Mouse (Mus musculus) intestine, postnatal 0 days (tissue): ENCODE results near the gene Efna1. TPM values are rescaled to one million over a fixed set of nuclear protein-coding genes. Genes with fewer than 3 reads are reported as not detected.
A peak's percentile ranks its signal among the peaks of the same experiment; 100 is the strongest.

Experiments
- ATAC-seq: fragments of 200-750 bp; cut with Nextera tagmentation; 2 replicates; pipeline ENCODE4 v1.8.0; 2017; ENCODE audit warnings: mild to moderate bottlenecking, moderate TSS enrichment, moderate library complexity
- H3K27ac ChIP-seq: fragments of 300-500 bp; sonication (generic); 2 replicates; pipeline ENCODE4 v1.5.1; 2014; ENCODE audit warnings: mild to moderate bottlenecking, low read depth, low read length, moderate library complexity
- H3K27me3 ChIP-seq: fragments of 300-500 bp; sonication (generic); replicated peaks from 2 replicates; pipeline ENCODE4 v1.6.1; 2014; ENCODE audit warnings: low read length, mixed read lengths; ENCODE audit not compliant: control insufficient read depth, insufficient read depth
- H3K36me3 ChIP-seq: fragments of 300-500 bp; sonication (generic); 2 replicates; pipeline ENCODE4 v1.6.1; 2014; ENCODE audit warnings: mild to moderate bottlenecking, moderate library complexity; ENCODE audit not compliant: control insufficient read depth, insufficient read depth
- H3K4me1 ChIP-seq: fragments of 300-500 bp; sonication (generic); replicated peaks from 2 replicates; pipeline ENCODE4 v1.6.1; 2014; ENCODE audit warnings: antibody characterized with exemption, low read length, mixed read lengths; ENCODE audit not compliant: control insufficient read depth, insufficient read depth
- H3K4me2 ChIP-seq: fragments of 300-500 bp; sonication (generic); replicated peaks from 2 replicates; pipeline ENCODE4 v1.6.1; 2014; ENCODE audit warnings: low read depth, mild to moderate bottlenecking, moderate library complexity
- H3K4me3 ChIP-seq: fragments of 300-500 bp; sonication (generic); 2 replicates; pipeline ENCODE4 v1.5.1; 2014; ENCODE audit warnings: low read depth, low read length
- H3K9ac ChIP-seq: fragments of 300-500 bp; sonication (generic); 2 replicates; pipeline ENCODE4 v1.6.1; 2014; ENCODE audit warnings: mild to moderate bottlenecking, low read depth, low read length
- H3K9me3 ChIP-seq: fragments of 300-500 bp; sonication (generic); 2 replicates; pipeline ENCODE4 v1.6.1; 2016; ENCODE audit warnings: mixed run types; ENCODE audit not compliant: control insufficient read depth
- CTCF ChIP-seq: sonication (generic); IDR thresholded peaks from 2 replicates; pipeline ENCODE4 v1.5.1; 2016; ENCODE audit warnings: low read depth, mild to moderate bottlenecking, control low read depth, antibody characterized with exemption, moderate library complexity
- WGBS: fragments of 180-500 bp; shearing (Covaris S2); extraction: QIAGEN DNeasy Blood & Tissue Kit; methylation state at CpG from one replicate; pipeline ENCODE4 v1.1.7; 2014; 5-methylcytosine and 5-hydroxymethylcytosine counted together
- polyA plus RNA-seq: library from polyadenylated mRNA; unstranded; fragments of >200 nt; fragmentation: Nextera tagmentation; extraction: Ambion mirVana; gene quantifications from 2 replicates; pipeline ENCODE4 v1.2.1, GENCODE M21; 2015

Efna1 gene
- polyA plus RNA-seq, 1 experiment from 2014 or later: 69.8 TPM

- peak overlapping the region; percentile 77 for H3K4me3 ChIP-seq
- ATAC-seq: peak; percentile 57
- H3K36me3 ChIP-seq: peaks cover 25% of the 10 kb centered on the region
- H3K4me2 ChIP-seq: peak overlapping the region; percentile 93
- WGBS: 26% methylated on average over 7 of the region's 7 CpGs
- H3K4me1 ChIP-seq: 0 out of 2 replicates have a peak, but pooled peaks cover 4% of the 10 kb centered on the region
- H3K27me3 ChIP-seq: no peaks in the 10 kb centered on the region
- H3K9ac ChIP-seq: peak overlapping the region; percentile 90
- 0 out of 2 replicates have a peak, but pooled peaks have one; percentile 9 for TF ChIP-seq CTCF
- peak overlapping the region; percentile 95 for H3K27ac ChIP-seq
- H3K9me3 ChIP-seq: no peaks in the 10 kb centered on the region
These were observed 2.8 kb downstream of the Efna1 start for GRCm38 (mm10) chr3:89278107-89278506.

GRCm38 (mm10) chr3:89277281-89278021, 3.5 kb downstream of the Efna1 start:
- WGBS: 22% methylated on average over 14 of the region's 14 CpGs
- peak overlapping the region; percentile 77 for H3K4me3 ChIP-seq

GRCm38 (mm10) chr3:89276061-89276460, 4.9 kb downstream of the Efna1 start:
- peaks cover 38% of the 10 kb centered on the region for H3K36me3 ChIP-seq
- peak overlapping the region; percentile 93 for H3K4me2 ChIP-seq
- 77% methylated on average over 13 of the region's 13 CpGs for WGBS
- H3K9ac ChIP-seq: no peak overlapping the region
- H3K27me3 ChIP-seq: no peaks in the 10 kb centered on the region
- H3K27ac ChIP-seq: no peak overlapping the region
- no peak for TF ChIP-seq CTCF
- 0 out of 2 replicates have a peak, but pooled peaks cover 4% of the 10 kb centered on the region for H3K4me1 ChIP-seq
- no peak for ATAC-seq
- H3K9me3 ChIP-seq: no peaks in the 10 kb centered on the region
- peak overlapping the region; percentile 77 for H3K4me3 ChIP-seq

More at GRCm38 (mm10) chr3:89277281-89278021, 3.5 kb downstream of the Efna1 start:
- Histone ChIP-seq H3K4me2 (peak overlapping the region; percentile 93), H3K27me3 (no peaks in the 10 kb centered on the region), H3K36me3 (peaks cover 28% of the 10 kb centered on the region), H3K27ac (peak overlapping the region; percentile 95), H3K9me3 (no peaks in the 10 kb centered on the region), H3K9ac (peak overlapping the region; percentile 90), H3K4me1 (0 out of 2 replicates have a peak, but pooled peaks cover 4% of the 10 kb centered on the region)
- no peak for TF ChIP-seq CTCF
- no peak for ATAC-seq

GRCm38 (mm10) chr3:89271760-89272159, 9.2 kb downstream of the Efna1 start:
- H3K36me3 ChIP-seq: peaks cover 45% of the 10 kb centered on the region
- no peak overlapping the region for H3K4me3 ChIP-seq
- no peak overlapping the region for H3K4me2 ChIP-seq
- no peak for ATAC-seq
- TF ChIP-seq CTCF: no peak
- WGBS: 66% methylated on average over 6 of the region's 6 CpGs
- H3K27ac ChIP-seq: no peak overlapping the region; the same call in 1 of the 2 replicates
- H3K4me1 ChIP-seq: peaks cover 15% of the 10 kb centered on the region; the same call in 1 of the 2 replicates
- H3K27me3 ChIP-seq: no peaks in the 10 kb centered on the region
- no peak overlapping the region for H3K9ac ChIP-seq
- H3K9me3 ChIP-seq: no peaks in the 10 kb centered on the region

- no peak for ATAC-seq
- H3K27me3 ChIP-seq: no peaks in the 10 kb centered on the region
- no peak overlapping the region; the same call in 1 of the 2 replicates for H3K9ac ChIP-seq
- H3K36me3 ChIP-seq: peaks cover 41% of the 10 kb centered on the region
- H3K4me1 ChIP-seq: peaks cover 11% of the 10 kb centered on the region; the same call in 1 of the 2 replicates
- peak overlapping the region; percentile 73 for H3K4me2 ChIP-seq
- peak overlapping the region; percentile 63; the same call in 1 of the 2 replicates for H3K4me3 ChIP-seq
- no peaks in the 10 kb centered on the region for H3K9me3 ChIP-seq
- no peak overlapping the region for H3K27ac ChIP-seq
- TF ChIP-seq CTCF: no peak
- WGBS: 67% methylated on average over 6 of the region's 6 CpGs
These were observed 10.1 kb downstream of the Efna1 start for GRCm38 (mm10) chr3:89270891-89271290.

GRCm38 (mm10) chr3:89270051-89270755, 10.7 kb downstream of the Efna1 start, which contains the start of gene Slc50a1:
TSS of gene Slc50a1 (minus strand) at chr3:89270570.
- Histone ChIP-seq H3K4me2 (peak within 1 kb of the TSS; percentile 73), H3K4me1 (peaks cover 11% of the 10 kb centered on the region; the same call in 1 of the 2 replicates), H3K27ac (peak within 1 kb of the TSS; percentile 76), H3K9ac (peak within 1 kb of the TSS; percentile 65), H3K36me3 (peaks cover 34% of the 10 kb centered on the region), H3K4me3 (peak within 1 kb of the TSS; percentile 63), H3K27me3 (no peaks in the 10 kb centered on the region), H3K9me3 (no peaks in the 10 kb centered on the region)
- 2% methylated on average over 39 of the region's 39 CpGs for WGBS
- ATAC-seq: peak; percentile 45
- peak; percentile 72 for TF ChIP-seq CTCF
